Mouse (Mus musculus) thymus, postnatal 0 days (tissue): Measurements from ENCODE around the gene Cdc42bpg. TPM values are rescaled to one million over a fixed set of nuclear protein-coding genes. Genes with fewer than 3 reads are reported as not detected.

Experiments used
- DNase-seq: peaks from one replicate; pipeline ENCODE4 v3.0.0-alpha.2; 2015; ENCODE audit warnings: low spot score
- polyA plus RNA-seq: library from polyadenylated mRNA; unstranded; fragments of >200 nt; fragmentation: Nextera tagmentation; extraction: Ambion mirVana; gene quantifications from 2 replicates; pipeline ENCODE4 v1.2.1, GENCODE M21; 2015

Gene Cdc42bpg
- polyA plus RNA-seq, 1 experiment from 2014 or later, result 0.52 TPM

GRCm38 (mm10) chr19:6324751-6325150, 18.5 kb downstream of the Cdc42bpg start:
- no peak for DNase-seq

GRCm38 (mm10) chr19:6331178-6331577, 24.9 kb downstream of the Cdc42bpg start:
- peak; percentile 16 for DNase-seq

DNA sequence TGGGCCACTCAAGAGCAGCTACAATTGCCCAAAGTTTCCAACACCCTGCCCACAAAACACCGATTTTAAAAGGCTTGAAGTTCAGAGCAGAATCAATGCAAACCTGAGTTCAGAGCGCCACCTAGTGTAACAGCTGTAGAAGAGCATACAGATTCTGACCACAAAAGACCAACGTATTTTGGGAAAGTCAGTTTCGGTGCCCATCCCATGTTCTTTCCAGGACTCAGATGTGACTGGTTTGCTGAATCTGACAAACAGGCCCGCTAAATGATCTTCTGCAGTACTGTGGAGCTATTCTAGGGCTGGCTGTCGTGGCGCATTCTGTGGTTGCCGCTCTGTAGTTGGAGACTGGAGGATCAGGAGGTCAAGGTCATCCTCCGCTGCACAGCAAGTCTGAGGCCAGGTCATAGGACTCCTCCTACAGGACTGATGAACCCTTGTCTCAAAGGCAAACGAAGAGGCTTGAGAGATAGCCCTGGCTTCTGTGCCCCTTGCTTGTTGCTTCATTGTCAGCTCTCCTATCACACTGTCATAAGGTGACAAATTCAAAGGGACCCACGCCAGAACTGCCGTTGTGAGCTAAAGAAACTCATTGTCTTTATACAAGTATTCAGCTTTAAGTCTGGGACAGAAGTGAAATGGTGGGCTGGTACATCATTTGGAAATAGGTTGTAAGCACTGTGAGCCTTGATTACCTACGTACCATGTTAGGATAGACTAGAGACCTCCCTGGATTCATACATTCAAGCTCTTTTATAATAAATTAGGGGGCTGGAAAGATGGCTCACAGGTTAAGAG, 25.7 kb downstream of the Cdc42bpg start:
- DNase-seq, result peak; percentile 80

- peak; percentile 18 for DNase-seq
Observed at GRCm38 (mm10) chr19:6333761-6334595, 27.7 kb downstream of the Cdc42bpg start.

GRCm38 (mm10) chr19:6334673-6335457, 28.6 kb downstream of the Cdc42bpg start, which contains the start of gene Men1:
Gene Men1, plus strand, starts transcription at chr19:6334979.
- peak; percentile 95 for DNase-seq

DNA sequence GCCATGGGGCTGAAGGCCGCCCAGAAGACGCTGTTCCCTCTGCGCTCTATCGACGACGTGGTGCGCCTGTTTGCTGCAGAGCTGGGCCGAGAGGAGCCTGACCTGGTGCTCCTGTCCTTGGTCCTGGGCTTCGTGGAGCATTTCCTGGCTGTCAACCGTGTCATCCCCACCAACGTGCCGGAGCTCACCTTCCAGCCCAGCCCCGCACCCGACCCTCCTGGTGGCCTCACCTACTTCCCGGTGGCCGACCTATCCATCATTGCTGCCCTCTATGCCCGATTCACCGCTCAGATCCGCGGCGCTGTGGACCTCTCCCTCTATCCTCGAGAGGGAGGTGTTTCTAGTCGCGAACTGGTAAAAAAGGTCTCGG, 29.2 kb downstream of the Cdc42bpg start:
- peak; percentile 20 for DNase-seq

DNA sequence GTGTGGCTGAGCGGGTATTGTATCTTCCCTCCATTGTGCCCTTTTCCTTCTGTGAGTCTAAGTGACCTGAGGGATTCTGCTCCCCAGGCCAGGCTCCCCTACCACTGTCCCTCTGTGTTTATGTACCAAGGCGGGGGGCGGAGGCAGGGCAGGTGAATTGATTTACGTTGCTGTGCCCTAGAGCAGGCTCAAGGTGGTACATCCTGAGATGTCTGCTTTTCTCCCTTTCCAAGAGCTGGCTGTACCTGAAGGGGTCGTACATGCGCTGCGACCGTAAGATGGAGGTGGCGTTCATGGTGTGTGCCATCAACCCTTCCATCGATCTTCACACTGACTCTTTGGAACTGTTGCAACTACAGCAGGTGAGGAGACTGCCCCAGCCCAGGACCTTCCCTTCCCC, 30.7 kb downstream of the Cdc42bpg start:
- DNase-seq, result no peak

DNA sequence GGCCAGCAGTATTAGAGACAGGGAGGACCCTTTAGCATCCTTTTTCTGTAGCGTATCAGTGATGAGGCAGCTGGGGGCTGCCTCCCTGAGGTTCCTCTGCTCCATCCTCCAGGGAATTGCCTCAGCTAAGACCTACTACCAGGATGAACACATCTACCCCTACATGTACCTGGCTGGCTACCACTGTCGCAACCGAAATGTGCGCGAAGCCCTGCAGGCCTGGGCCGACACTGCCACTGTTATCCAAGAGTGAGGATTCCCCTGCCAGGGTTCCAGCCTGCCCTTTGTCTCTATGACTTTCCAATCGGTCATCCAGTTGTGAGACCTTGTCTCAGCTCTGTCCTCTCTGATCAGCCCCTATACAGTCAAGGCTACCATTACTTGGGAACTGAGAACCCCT, 31.9 kb downstream of the Cdc42bpg start:
- DNase-seq, result no peak

- DNase-seq, result no peak
Observed at GRCm38 (mm10) chr19:6338716-6339115, 32.5 kb downstream of the Cdc42bpg start.

GRCm38 (mm10) chr19:6339191-6339590, 32.9 kb downstream of the Cdc42bpg start:
- DNase-seq, result no peak

DNA sequence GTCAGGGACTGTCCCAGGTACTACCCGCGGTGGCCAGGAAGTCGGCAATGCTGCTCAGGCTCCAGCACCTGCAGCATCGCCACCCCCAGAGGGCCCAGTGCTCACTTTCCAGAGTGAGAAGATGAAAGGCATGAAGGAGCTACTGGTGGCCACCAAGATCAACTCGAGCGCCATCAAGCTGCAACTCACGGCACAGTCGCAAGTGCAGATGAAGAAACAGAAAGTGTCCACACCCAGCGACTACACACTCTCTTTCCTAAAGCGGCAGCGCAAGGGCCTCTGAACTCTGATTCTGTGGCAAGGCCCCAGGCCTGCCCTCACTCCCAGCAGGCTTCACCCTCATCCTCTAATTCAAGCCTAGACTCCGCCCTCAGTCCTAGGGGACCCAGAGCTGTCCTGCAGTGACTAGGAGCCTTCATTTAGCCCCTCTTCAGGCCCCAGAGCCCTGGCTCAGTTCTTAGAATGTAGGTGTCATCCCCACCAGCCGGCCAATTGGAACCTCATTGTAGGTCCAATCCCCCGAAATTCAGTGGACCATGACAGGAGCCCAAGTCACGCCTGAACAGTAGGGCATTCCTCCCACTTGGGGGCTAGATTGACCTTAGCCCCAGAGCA, 33.7 kb downstream of the Cdc42bpg start:
- DNase-seq, result peak; percentile 83

- peak; percentile 92 for DNase-seq
Observed at GRCm38 (mm10) chr19:6340524-6341452, 34.5 kb downstream of the Cdc42bpg start, which contains the start of gene Map4k2. Gene Map4k2, plus strand, starts transcription at chr19:6341135.

- peak; percentile 42 for DNase-seq
Observed at GRCm38 (mm10) chr19:6341453-6342077, 35.3 kb downstream of the Cdc42bpg start.

GRCm38 (mm10) chr19:6342276-6342933, 36.1 kb downstream of the Cdc42bpg start:
- DNase-seq, result peak; percentile 42

GRCm38 (mm10) chr19:6343066-6343925, 37.0 kb downstream of the Cdc42bpg start:
- DNase-seq, result peak; percentile 64

DNA sequence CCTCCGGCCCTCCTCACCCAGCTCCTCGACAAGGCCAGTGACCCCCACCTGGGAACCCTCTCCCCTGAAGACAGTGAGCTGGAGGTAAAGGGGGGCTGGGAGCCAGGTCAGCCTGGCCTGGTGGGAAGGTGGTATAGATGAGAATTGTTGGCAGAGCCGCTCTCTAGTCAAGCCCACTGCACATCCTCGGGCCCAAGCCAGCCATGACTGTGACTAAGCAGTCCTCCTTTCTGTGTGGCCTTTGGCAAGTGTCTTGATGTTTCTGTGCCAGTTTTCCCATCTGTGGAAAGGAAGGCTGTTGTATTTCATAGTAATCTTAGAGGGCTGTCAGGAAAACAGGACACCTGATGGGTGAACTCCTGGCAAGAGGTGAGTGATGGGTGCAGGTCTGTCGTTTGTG, 37.7 kb downstream of the Cdc42bpg start:
- DNase-seq, result no peak

- DNase-seq, result no peak
Observed at GRCm38 (mm10) chr19:6346023-6346422, 39.8 kb downstream of the Cdc42bpg start.

- DNase-seq, result no peak
Observed at GRCm38 (mm10) chr19:6346661-6347060, 40.4 kb downstream of the Cdc42bpg start.
